Mouse (Mus musculus) intestine, embryonic 14.5 days (tissue): ENCODE measurements around the gene Man1c1. TPM values are rescaled to one million over a fixed set of nuclear protein-coding genes. Genes with fewer than 3 reads are reported as not detected.

Experiments
- ATAC-seq: fragments of 200-750 bp; cut with Nextera tagmentation; replicated peaks from 2 replicates; pipeline ENCODE4 v1.8.0; 2017; ENCODE audit warnings: low read depth, moderate number of reproducible peaks, moderate TSS enrichment, moderate library complexity; ENCODE audit not compliant: low FRiP score, low TSS enrichment
- DNase-seq: peaks from one replicate; pipeline ENCODE4 v3.0.0-alpha.2; 2018; ENCODE audit warnings: low spot score
- H3K27ac ChIP-seq: fragments of 300-500 bp; sonication (generic); 2 replicates; pipeline ENCODE4 v1.5.1; 2014; ENCODE audit warnings: low read depth, mild to moderate bottlenecking, control low read depth
- H3K27me3 ChIP-seq: fragments of 300-500 bp; sonication (generic); replicated peaks from 2 replicates; pipeline ENCODE4 v1.6.1; 2014; ENCODE audit warnings: low read length, control low read depth; ENCODE audit not compliant: control insufficient read depth, insufficient read depth
- H3K36me3 ChIP-seq: fragments of 300-500 bp; sonication (generic); 2 replicates; pipeline ENCODE4 v1.6.1; 2014; ENCODE audit warnings: low read length, control low read depth; ENCODE audit not compliant: control insufficient read depth, insufficient read depth
- H3K4me1 ChIP-seq: fragments of 300-500 bp; sonication (generic); replicated peaks from 2 replicates; pipeline ENCODE4 v1.6.1; 2014; ENCODE audit warnings: low read length, control low read depth, mixed read lengths; ENCODE audit not compliant: control insufficient read depth, insufficient read depth
- H3K4me2 ChIP-seq: fragments of 300-500 bp; sonication (generic); 2 replicates; pipeline ENCODE4 v1.6.1; 2014; ENCODE audit warnings: low read length
- H3K4me3 ChIP-seq: fragments of 300-500 bp; sonication (generic); 2 replicates; pipeline ENCODE4 v1.5.1; 2014; ENCODE audit warnings: low read depth, low read length, control low read depth, mixed read lengths
- H3K9ac ChIP-seq: fragments of 300-500 bp; sonication (generic); 2 replicates; pipeline ENCODE4 v1.6.1; 2014; ENCODE audit warnings: mild to moderate bottlenecking, low read length
- H3K9me3 ChIP-seq: fragments of 300-500 bp; sonication (generic); 2 replicates; pipeline ENCODE4 v1.6.1; 2016; ENCODE audit warnings: low read length, control low read depth; ENCODE audit not compliant: control insufficient read depth
- WGBS: fragments of 180-500 bp; shearing (Covaris S2); extraction: QIAGEN DNeasy Blood & Tissue Kit; methylation state at CpG from one replicate; pipeline ENCODE4 v1.1.7; 2014; 5-methylcytosine and 5-hydroxymethylcytosine counted together
- polyA plus RNA-seq: library from polyadenylated mRNA; unstranded; fragments of >200 nt; fragmentation: Nextera tagmentation; extraction: Ambion mirVana; gene quantifications from 2 replicates; pipeline ENCODE4 v1.2.1, GENCODE M21; 2014

The Man1c1 gene
- polyA plus RNA-seq, 1 experiment from 2014 or later, result 3.6 TPM

- ATAC-seq (no peak), DNase-seq (no peak)
- H3K36me3 ChIP-seq, result no peaks in the 10 kb centered on the region
Observed at GRCm38 (mm10) chr4:134604472-134604871, 99.6 kb downstream of the Man1c1 start.

GRCm38 (mm10) chr4:134603553-134603952, 100.5 kb downstream of the Man1c1 start:
- no peak for DNase-seq
- no peak overlapping the region for H3K4me2 ChIP-seq
- no peaks in the 10 kb centered on the region for H3K27me3 ChIP-seq
- ATAC-seq, result no peak
- no peaks in the 10 kb centered on the region for H3K9me3 ChIP-seq
- no peaks in the 10 kb centered on the region; the same call in 1 of the 2 replicates for H3K4me1 ChIP-seq
- H3K4me3 ChIP-seq, result no peak overlapping the region
- 31% methylated on average over 5 of the region's 5 CpGs for WGBS
- no peaks in the 10 kb centered on the region for H3K36me3 ChIP-seq
- no peak overlapping the region for H3K9ac ChIP-seq
- no peak overlapping the region for H3K27ac ChIP-seq

More at GRCm38 (mm10) chr4:134604472-134604871, 99.6 kb downstream of the Man1c1 start:
- no peak overlapping the region for H3K4me3 ChIP-seq
- H3K27ac ChIP-seq, result no peak overlapping the region
- 73% methylated on average over 4 of the region's 4 CpGs for WGBS
- H3K4me1 ChIP-seq, result no peaks in the 10 kb centered on the region; the same call in 1 of the 2 replicates
- H3K4me2 ChIP-seq, result no peak overlapping the region
- H3K27me3 ChIP-seq, result no peaks in the 10 kb centered on the region
- no peaks in the 10 kb centered on the region for H3K9me3 ChIP-seq
- H3K9ac ChIP-seq, result no peak overlapping the region

DNA sequence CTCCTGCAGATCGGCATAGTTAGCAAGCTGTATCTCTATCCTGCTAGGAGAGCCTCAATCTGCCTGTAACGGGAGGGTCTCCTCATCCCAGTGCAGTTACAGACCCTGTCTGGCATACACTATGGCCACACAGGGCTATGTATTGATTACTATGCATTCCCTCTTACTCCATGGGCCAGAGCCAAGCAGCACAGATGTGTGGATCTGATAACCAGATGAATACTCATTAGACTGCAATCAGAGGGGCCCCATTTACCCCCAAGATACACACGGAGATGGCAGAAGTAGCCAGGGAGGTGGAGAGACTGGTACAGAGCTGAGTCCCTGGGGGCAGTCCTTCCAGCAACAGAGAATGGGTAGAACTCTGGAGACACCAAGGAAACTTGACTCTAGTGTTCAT, 101.5 kb downstream of the Man1c1 start:
- Histone ChIP-seq H3K36me3 (no peaks in the 10 kb centered on the region), H3K9me3 (no peaks in the 10 kb centered on the region), H3K4me1 (no peaks in the 10 kb centered on the region; the same call in 1 of the 2 replicates), H3K4me2 (no peak overlapping the region), H3K9ac (no peak overlapping the region), H3K27me3 (no peaks in the 10 kb centered on the region), H3K4me3 (no peak overlapping the region), H3K27ac (no peak overlapping the region)
- DNase-seq (no peak), ATAC-seq (no peak)
- 61% methylated on average over 3 of the region's 3 CpGs for WGBS

- WGBS, result 59% methylated on average over 7 of the region's 7 CpGs
- DNase-seq (no peak), ATAC-seq (no peak)
- Histone ChIP-seq H3K9me3 (no peaks in the 10 kb centered on the region), H3K4me2 (no peak overlapping the region), H3K4me1 (no peaks in the 10 kb centered on the region; the same call in 1 of the 2 replicates), H3K27me3 (no peaks in the 10 kb centered on the region), H3K9ac (no peak overlapping the region), H3K4me3 (no peak overlapping the region), H3K36me3 (no peaks in the 10 kb centered on the region), H3K27ac (no peak overlapping the region)
Observed at GRCm38 (mm10) chr4:134601981-134602380, 102.1 kb downstream of the Man1c1 start.

GRCm38 (mm10) chr4:134601404-134601803, 102.7 kb downstream of the Man1c1 start:
- ATAC-seq, result no peak
- H3K9ac ChIP-seq, result no peak overlapping the region
- no peaks in the 10 kb centered on the region for H3K36me3 ChIP-seq
- 41% methylated on average over 8 of the region's 8 CpGs for WGBS
- no peak overlapping the region for H3K27ac ChIP-seq
- no peaks in the 10 kb centered on the region for H3K9me3 ChIP-seq
- no peak overlapping the region for H3K4me2 ChIP-seq
- H3K4me3 ChIP-seq, result no peak overlapping the region
- DNase-seq, result no peak
- H3K4me1 ChIP-seq, result no peaks in the 10 kb centered on the region; the same call in 1 of the 2 replicates
- no peaks in the 10 kb centered on the region for H3K27me3 ChIP-seq

DNA sequence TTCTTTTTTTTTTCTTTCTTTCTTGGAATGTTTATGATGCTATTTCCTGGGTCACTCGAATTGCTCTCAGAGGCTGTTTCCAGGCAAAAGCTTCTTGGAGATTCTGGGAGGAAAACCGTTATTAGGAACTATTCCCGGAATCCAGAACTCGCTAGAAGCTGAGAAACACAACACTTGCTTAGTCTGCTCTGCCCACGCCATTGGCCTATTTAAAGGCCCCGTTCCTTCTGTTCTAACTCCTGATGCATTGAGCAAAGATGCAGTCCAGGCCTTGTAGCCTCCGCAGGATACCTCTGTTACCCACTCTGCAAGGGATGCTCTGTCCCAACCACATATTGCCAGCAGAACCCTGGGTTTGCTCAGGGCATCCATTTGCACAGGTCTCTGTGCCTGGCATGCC, 103.3 kb downstream of the Man1c1 start:
- H3K27ac ChIP-seq, result no peak overlapping the region
- no peak for ATAC-seq
- WGBS, result 38% methylated on average over 7 of the region's 7 CpGs

DNA sequence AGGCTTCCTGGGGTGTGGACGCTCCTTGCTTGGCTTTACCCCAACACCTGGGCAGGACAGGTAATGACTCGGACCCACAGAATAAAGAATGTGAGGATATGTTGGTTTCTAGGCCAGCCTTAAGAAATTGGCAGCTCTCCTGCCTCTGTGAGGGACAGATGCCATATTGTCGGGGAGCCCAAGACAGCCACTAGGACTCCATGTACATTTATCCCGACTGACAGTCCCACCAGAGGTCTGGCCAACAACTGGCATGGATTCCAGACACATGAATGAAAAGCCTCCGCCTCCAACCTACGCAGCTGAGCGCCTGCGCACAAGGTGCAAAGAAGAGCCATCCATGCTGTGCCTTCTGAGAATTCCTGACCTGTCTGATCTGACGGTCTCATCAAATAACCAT, 104.0 kb downstream of the Man1c1 start:
- H3K4me3 ChIP-seq, result no peak overlapping the region
- H3K9ac ChIP-seq, result no peak overlapping the region
- DNase-seq (no peak), ATAC-seq (no peak)
- no peaks in the 10 kb centered on the region for H3K27me3 ChIP-seq
- H3K9me3 ChIP-seq, result no peaks in the 10 kb centered on the region
- no peaks in the 10 kb centered on the region; the same call in 1 of the 2 replicates for H3K4me1 ChIP-seq
- WGBS, result 90% methylated on average over 9 of the region's 9 CpGs
- H3K27ac ChIP-seq, result no peak overlapping the region
- H3K4me2 ChIP-seq, result no peak overlapping the region
- no peaks in the 10 kb centered on the region for H3K36me3 ChIP-seq

More for the DNA sequence above, 103.3 kb downstream of the Man1c1 start:
- H3K9me3 ChIP-seq, result no peaks in the 10 kb centered on the region
- H3K9ac ChIP-seq, result no peak overlapping the region
- no peak overlapping the region for H3K4me2 ChIP-seq
- no peaks in the 10 kb centered on the region; the same call in 1 of the 2 replicates for H3K4me1 ChIP-seq
- no peak for DNase-seq
- H3K27me3 ChIP-seq, result no peaks in the 10 kb centered on the region
- no peak overlapping the region for H3K4me3 ChIP-seq
- H3K36me3 ChIP-seq, result no peaks in the 10 kb centered on the region

DNA sequence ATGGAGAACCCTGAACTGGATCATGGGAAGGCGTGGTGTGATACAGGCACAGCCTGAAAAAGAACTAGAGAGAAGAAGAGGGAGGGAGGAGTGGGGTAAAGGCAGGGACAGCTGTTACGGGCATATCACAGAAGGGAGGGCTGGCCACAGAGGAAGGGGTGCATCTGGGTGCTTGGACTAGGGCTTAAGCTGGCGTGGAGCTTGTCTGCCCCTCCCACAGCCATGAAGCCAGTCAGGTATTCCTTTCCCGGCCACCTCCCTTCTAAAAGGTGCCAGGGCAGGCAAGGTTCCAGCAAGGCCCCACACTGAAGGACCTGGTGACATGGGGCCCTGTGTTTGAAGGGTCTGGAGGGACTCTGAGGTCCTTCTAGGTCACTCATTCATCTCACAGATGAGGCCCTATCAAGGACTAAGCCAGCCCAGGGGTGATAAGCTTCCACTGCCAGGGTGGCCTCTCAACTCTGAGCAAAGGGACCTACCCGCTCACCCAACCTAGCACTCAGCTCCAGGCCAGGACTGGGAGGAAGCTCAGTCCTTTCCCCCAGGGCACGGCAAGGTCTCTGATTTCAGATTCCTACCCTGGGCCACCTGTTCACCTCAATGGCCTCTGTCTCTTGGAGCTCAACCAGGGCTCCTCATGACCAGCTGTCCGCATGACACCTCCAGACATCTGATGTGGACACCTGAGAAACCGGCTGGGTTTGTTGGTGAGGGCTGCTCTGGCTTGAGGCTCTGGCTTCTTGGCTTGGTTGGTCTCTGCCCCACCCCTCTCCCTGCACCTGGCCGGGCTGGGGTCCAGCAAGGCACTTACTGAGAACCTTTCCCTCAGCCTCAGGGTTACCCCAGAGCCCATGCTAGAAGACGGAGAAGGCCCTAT, 107.0 kb downstream of the Man1c1 start:
- Histone ChIP-seq H3K9ac (no peak overlapping the region), H3K36me3 (no peaks in the 10 kb centered on the region), H3K4me2 (no peak overlapping the region), H3K4me3 (no peak overlapping the region), H3K27ac (no peak overlapping the region), H3K9me3 (no peaks in the 10 kb centered on the region), H3K27me3 (no peaks in the 10 kb centered on the region), H3K4me1 (no peaks in the 10 kb centered on the region; the same call in 1 of the 2 replicates)
- WGBS, result 84% methylated on average over 10 of the region's 10 CpGs
- ATAC-seq, result no peak
- DNase-seq, result no peak
